Mouse (Mus musculus) lung, postnatal 10 days (tissue): ENCODE results near the gene Prodh2.
A peak's percentile ranks its signal among the peaks of the same experiment; 100 is the strongest.
"Not testable (repeated sequence)": the region's sequence is repeated elsewhere in the genome, so short reads cannot be mapped to it uniquely, and the experiment has no call there.

Source experiments
- DNase-seq: peaks from one replicate; pipeline ENCODE4 v3.0.0; 2021

Gene Prodh2

DNA sequence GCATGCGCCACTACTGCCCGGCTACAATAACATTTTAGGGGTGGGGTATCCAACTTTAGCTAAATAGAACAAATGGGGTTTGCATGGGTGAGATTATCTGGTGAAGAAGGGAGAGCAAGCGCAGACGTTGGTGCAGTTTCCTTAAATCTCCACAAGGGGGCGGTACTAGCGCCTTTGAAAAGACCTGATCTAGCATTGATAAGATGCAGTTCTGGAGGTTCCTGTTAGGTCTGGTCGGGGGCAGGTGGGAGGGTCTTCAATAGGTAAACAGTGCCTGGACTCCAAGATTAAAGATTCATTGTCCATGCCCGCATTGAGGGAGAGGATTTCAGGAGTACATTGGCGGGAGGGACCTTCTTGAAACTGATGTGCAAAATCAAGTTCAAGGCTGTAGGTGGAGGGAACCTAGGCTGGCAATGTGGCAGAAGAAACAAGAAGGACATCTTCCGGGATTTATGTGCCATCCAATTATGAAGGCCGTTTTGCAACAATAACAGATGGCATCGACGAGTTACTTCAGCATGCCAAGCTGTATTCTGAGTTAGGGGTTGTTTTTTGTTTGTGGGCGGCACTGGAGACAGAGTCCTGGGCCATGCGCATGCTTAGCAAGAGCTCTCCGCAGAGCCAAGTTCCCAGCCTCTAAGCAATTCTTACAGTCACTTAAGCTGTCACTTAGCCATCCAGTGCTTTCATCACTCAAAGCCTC, 3.0 kb upstream of the Prodh2 start:
- DNase-seq: peak; percentile 36

DNA sequence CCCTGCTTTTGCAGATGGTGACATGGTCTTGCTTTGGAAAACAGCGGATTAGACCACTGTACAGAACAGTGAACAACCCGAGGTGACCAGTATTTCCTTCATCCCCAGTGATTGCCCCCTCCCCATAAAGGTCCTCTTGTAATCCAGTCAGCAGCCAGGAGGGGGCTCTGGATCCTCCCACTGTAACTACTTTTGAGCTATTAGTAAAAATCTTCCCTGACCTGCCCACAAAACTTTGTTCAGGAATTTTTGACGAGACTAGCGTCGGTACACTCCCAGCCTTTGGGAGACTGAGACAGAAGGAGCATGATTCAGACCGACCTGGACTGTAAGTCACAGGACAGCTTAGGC, 2.5 kb upstream of the Prodh2 start:
- no peak for DNase-seq

DNA sequence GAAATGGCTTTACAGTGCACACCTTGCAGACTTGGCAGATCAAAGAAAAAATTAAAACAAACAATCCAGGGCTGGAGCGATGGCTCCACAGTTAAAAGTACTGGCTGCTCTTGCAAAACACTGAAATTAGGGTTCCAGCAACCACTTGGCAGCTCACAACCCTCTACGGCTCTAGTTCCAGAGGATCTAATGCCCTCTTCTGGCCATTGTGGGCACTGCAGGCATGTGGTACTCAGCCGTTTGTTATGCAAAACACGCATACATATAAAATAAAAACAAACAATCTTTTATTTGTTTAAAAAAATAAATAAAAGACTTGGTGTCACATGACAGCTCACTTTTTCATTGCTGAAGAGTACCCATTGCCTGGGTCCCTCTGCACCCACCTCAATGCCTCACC, 657 bp upstream of the Prodh2 start:
- DNase-seq: peak; percentile 84

DNA sequence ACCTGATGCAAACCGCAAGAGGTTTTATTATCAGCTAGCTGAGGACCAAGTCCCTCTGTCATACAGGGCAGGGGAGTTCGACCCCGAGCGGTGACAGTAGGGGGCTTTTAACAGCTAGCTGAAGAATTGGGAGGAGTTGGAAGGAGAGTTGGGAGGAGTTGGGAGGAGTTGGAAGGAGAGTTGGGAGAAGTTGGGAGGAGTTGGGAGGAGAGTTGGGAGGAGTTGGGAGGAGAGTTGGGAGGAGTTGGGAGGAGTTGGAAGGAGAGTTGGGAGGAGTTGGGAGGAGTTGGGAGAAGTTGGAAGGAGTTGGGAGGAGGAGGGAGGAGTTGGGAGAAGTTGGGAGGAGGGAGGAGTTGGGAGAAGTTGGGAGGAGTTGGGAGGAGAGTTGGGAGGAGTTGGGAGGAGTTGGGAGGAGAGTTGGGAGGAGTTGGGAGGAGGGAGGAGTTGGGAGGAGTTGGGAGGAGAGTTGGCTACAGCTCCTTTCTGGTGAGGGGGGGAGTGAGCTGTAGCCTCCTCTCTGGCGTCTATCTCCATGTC, 2.2 kb downstream of the Prodh2 start:
- DNase-seq: peak; percentile 25

DNA sequence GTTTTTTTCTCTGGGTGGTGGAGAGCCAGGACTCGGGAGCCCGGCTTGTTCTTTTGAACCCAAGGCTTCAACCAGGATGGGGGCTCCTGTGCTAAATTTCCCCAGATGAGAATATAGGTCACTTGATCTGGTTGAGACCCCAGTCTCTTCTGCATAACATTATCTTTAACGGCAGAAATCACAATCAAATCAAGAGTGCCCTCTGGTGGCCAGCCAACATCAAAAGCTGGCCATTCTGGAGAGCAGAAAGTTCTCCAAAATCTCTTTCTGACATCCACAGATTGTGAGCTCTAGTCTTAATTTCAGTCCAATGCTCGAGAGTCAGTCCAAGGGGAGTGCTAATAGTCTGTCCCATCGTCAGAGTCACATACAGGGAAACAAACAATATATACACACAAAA, 7.7 kb downstream of the Prodh2 start:
- DNase-seq: not testable (repeated sequence)

DNA sequence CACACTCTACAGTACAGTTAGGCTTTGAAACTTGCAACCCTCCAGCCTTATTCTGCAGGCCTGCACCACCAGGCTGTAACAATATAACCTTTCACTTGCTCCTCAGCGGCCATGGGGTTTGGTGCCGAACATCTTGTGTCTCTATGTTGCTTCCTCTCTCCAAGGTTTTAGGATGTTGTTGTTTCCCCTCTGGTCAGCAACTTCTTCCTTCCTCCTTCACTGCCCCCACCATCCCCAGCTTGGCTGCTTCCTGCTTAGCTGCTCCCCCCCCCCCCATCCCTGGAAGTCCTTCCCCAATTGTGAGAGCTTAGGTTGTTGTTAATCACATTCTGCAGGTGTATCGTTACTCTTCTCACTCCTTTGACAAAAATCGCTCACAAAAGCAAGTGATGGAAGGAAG, 14.6 kb downstream of the Prodh2 start:
- no peak for DNase-seq

DNA sequence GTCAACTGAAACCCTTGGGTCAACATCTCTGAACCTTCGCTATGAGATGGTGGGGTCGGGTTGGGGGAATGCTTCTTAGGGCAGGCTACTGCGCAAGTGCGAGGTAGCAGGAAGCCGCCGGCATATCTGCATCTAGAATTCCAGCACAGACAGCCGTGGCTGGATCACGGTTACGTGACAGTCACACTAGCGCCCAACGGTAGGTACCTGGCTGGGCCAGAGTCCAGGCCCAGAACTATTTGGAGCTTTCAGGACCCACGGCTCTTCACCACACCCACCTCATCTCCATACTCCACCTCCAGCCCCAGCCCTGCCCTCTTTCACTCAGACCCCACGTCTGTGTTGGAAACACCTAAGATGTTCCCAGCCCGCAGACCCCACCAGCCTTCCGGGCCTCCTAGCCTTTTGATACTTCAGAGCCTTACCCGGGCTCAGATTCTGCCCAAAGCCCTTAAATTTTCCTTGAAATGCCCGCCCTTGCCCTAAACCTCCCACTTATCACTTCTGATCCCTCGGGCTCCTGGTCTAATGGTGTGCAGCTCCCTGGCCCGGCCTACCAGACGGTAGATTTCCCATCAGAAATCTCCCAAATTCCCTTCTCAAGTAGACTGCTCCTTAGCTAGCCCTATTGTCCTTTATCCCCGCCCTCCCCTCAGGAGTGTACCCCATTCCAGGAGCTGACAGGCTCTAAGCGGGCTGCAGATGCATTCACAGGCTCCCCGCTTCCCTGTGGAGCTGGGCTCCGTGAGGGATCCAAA, 21.8 kb downstream of the Prodh2 start:
- no peak for DNase-seq

DNA sequence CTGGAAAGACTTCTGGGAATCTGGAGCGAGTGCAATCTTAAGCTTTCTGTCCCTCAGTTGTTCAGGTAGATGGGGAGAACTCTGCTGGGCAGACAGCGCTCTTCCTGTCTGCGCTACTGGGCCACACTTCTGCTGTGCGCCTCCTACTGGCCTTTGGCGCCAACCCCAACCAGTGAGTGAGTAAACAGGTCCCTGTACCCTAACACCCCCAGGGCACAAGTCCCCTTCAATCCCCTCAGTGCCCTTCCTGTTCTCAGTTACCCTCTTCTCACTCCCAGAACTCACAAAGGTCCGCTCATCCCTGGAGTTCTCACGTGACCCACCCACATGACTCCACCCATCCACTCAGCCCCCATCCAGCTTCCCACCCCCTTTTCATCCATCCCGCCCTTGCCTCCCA, 24.9 kb downstream of the Prodh2 start:
- no peak for DNase-seq

DNA sequence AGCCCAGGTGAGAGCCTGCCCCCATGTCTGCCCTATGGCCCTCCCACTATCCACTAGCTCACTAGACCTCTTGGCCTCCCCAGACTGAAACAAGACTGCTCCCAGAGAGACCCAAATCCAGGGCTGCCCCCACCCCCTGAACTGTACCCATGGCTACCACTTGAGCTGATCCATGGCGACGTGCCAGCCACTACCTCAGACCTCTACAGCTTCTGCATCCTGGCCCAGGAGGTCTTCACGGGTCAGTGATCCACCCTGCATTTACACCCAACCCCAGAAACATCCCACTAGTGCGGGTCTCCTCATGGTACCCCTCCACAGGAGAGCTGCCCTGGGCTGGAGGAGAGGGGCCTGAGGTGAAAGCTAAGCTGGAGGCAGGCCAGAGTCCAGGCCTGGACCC, 27.0 kb downstream of the Prodh2 start:
- DNase-seq: no peak

DNA sequence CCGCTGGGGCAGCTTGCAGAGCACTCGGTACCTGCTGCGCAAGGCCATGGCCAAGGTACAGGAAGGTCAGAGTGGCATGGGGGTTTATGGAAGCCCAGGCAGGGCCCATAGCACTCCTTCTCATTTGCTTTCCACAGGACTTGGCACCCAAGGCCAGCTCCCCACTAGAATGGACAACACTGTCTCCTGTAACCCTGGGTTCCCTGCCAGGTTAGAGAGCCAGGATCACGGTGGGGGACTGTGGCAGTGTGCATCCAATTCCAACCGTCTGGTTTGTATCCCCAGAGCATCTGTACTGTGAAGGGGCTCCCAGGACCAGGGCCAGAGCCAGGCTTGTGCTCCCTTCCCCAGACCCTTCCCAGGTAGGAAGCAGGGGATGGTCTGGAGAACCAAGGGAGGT, 27.4 kb downstream of the Prodh2 start:
- DNase-seq: no peak

DNA sequence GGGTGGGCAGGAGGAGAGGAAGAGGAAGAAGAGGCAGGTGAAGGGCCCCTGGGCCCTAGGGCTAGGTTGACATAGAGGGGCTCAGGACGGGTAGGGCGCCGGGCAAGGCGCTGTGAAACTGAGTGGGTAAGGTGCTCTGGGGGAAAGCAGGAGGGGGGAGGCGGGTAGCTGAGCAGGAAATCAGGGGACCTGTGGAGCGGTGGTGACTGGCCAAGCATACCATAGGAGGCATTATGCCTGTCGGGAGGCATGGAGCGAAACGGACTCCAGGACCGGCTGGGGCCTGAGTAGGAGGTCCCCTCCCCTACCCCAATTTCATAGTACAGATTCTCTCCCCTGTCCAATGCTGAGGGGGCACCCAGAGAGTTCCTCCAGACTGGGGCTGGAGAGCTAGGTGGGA, 29.4 kb downstream of the Prodh2 start:
- DNase-seq: no peak

DNA sequence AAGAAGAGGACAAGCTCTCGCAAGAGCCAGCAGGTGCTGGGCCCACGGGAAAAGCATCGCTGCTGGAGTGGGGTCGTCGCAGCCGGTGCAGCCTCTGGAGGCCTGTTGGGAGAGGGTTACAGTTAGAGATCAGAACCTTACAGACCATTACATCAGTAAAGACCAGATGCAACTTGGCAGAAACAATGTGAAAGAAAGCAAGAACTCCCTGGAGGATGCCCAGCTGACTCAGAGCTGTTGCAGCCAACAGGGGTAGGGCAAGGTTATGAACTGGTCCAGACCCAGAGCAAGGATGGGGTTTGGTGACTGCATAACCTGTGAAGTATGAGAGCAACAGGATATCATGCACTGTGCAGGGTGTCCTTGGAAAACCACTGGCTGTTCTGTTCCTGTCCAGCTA, 31.1 kb downstream of the Prodh2 start:
- no peak for DNase-seq

DNA sequence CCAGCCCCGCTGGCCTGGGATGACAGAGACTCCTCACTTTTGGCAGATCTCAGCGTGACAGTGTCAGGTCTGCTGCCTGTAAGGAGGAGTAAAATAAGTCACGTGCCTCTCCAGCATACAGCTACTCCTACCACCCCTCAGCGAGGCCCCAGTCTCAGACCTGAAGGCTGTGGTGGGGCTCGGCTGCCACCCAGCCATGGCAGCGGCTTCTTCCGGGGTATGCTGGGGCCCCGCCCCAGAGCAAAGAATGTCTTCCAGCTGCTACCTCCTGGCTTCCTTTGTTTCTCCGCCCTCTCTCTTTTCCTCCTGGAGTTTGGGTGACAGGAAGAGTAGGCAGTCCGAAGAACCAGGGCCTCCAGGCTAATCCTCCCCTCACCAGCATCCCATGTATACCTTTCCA, 32.5 kb downstream of the Prodh2 start:
- DNase-seq: peak; percentile 61

DNA sequence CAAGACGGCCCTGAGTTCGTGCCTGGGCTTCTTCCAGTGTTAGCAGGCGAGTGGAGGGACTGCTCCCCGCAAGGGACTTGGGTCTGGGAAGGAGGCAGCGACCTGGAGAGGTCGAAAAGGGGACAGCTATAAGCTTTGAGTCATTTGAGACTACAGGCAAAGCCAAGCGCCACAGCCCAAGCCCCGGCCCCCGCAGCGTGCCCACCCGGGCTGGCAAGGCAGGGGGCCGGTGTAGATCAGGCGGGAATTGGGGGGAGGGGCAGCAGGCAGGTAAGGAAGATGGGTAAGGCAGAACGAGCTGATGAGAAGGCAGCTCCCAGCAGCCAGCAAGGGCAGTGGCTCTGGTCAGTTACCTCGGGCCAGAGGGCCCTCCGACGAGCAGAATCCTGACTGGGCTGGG, 33.0 kb downstream of the Prodh2 start:
- no peak for DNase-seq

DNA sequence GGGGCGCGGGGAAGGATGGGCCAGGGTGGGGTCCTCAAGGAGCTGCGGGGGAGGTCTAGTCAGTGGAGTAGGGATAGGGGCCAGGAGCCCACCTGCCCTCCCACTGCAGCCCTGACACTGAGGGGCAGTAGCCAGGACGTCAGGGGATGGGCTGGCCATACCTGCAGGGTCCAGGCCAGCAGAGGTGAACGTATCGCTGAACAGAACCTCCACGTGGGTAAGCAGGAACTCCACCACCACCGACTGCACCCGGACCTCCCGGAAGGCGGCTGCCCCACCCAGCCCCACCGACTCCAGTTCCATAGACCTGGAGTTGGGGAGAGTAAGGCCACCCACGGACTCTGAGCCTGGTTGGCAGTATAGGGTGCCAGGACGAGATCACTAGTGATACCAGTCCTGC, 33.6 kb downstream of the Prodh2 start:
- no peak for DNase-seq

DNA sequence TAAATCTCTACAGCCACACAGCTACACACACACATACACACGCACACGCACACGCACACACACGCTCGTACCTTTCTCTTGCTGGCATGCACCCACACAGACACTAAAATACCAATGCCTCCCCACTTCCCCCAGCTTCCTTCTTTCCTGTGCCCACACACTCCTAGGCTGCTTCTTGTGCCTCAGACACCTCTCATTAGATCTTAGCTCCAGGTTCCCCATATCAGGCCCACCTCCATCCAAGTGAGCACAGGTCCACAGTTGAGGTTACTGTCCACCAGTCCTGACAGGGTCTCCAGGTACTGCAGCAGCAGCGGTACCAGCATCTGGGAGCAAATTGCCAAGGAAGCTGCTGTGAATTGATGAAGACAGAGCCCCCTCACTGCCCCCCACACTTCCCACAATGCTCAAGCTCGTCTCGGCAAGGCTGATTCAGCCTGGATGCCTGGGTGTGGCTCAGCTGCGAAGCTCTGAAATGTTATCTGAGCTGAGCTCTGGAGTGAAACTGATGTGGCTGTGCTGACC, 37.9 kb downstream of the Prodh2 start:
- DNase-seq: no peak

DNA sequence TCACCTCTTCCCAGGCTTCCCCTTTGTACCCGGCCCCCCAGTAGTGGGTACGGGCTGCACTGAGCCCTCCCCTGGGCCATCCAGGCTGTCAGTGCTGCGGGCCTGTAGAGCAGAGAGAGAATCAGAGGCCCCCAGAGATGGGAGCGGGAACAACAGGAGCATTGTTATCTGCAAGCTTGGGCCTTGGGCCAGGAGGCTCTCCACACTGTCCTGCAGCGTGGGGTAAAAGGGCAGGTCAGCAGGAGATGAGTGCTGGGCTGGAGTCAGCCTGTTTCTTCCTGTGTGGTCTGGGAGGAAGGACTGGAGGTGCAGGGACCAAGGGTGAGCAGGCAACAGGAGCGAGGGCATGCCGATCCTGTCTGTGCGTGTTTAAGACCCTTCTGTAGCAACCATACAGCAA, 39.5 kb downstream of the Prodh2 start:
- no peak for DNase-seq

DNA sequence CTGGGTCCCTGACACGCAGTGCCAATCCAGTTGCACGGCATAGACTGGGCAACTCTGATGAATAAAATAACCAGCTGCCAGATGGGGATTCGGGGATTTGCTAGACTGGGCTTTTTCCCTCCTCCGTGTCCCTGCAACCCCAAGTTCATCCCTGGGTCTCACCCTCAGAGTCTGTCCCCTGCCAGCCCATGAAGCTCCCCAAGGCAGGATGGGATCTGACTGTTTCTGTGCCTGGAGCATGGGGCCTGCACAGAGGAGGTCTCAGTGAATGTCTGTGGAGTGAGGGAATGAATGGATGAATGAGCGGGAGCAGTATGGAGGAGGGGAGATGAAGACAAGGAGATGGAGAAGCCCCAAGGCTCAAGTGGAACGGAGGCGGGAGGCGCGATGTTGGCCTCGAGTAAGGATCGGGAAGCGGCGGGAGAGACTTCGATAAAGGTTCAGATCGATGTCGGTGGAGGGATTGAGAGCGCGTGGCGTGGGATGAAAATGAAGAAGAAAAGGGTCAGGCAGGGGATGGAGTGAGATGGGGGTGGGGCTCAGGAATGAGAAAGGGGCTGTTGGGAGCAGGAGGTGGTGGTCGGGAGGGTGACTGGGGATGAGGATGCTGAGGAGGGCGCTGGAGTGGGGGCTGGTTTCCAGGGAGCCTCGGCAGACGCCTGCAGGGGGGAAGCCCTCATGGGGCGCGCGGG, 40.7 kb downstream of the Prodh2 start:
- no peak for DNase-seq

DNA sequence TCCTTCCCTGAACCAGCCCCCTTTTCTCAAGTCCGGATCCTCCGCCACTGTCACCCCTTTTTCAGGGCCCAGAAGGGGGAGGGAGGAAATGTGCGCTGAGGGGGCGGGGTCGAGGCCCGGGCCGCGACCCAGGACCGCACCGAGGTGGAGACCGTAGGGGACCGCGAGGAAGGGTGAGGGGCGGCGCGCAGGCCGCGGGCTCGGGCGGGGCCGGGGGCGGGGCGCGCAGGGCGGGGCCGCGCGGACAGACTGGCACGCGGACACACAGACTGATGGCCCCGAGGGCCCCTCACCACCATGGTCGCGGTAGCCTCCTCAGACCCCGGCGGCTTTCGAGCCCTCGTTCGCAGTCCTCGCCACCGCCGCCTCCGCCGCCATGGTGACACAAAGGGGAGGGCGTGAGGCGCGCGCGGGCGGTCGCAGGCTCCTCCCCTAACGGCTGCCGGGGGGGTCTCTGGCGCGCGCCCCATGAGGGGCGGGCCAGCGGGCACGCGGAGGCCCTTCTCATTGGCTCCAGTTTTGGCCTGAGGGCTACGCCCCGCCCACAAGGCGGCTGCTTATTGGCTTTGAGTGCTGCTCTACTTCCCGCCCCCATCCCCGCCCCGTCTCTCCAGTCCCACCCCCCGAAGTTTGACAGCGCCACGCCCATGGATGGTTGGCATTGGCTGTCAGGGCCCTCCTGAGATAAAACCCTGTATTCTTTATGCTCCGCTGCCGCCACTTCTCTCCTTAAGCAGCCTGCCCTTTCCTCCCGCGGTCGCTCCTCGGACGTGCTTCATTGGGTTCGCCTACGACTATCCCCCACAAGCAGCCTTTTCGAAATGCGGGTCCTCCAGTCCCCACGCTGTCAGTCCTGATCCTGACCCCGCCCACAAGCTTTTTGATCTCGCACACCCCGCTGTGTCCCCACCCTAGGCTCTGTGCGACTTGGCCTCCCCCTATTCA, 41.5 kb downstream of the Prodh2 start, which contains the start of gene Arhgap33:
TSS of gene Arhgap33 (minus strand) at position 428 of the 945 bp plus-strand sequence.
- peak; percentile 97 for DNase-seq

DNA sequence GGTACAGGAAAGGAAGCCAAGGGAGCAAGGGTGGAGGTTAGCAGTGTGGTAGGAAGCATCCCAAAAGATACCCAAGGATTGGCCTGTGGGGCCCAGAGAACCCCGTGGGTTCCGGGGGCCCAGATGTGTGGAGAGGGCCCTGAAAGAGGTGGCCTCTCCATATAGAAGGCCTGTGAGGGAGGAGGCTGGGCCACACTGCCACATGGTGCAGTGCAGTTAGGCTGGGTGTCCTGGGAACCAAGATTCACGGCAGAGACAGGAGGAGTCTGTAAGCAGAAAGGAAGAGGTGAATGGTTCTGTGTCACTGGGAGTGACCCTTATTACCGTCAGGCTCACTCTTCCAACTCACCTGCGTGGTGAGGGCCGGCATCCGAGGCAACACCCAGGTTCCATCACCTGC, 47.1 kb downstream of the Prodh2 start:
- DNase-seq: no peak

DNA sequence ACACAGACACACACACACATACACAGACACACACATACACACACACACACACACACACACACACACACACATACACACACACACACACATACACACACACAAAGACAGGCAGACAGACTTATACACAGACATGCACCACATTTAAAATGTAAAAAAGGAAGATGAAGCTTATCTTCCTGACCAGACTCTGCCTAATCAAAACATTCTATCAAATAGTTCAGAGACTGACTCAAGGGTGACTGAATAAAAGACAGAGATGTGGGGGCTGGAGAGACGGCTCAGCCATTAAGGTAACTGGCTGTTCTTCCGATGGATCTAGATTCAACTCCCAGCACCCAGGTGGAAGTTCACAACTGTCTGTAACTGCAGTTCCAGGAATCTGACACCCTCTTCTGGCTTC, 50.9 kb downstream of the Prodh2 start:
- no peak for DNase-seq

DNA sequence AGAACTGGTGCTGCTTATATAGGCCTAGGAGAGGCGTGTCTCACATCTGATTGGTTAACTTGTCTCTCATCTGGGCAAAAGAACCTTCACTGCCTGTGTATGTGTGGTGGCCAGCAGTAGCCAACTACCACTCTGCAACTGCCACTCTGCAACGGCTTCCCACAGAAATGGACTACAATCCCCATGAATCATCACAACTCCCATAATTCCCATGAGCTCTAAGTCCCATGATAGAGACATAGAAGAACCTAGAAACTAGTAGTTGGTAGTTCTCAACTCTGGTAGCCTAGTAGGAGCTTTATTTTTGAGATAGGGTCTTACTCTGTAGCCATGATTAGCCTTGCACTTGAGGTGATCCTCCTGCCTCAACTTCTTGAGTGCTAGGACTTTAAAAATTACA, 56.5 kb downstream of the Prodh2 start:
- DNase-seq: no peak
